Mouse (Mus musculus) limb, embryonic 14.5 days (tissue): ENCODE measurements around the gene Ywhab. TPM values are rescaled to one million over a fixed set of nuclear protein-coding genes. Genes with fewer than 3 reads are reported as not detected.

Experiments
- ATAC-seq: fragments of 200-750 bp; cut with Nextera tagmentation; 2 replicates; pipeline ENCODE4 v1.8.0; 2017; ENCODE audit warnings: low read depth, moderate number of reproducible peaks, moderate TSS enrichment; ENCODE audit not compliant: low FRiP score
- DNase-seq: peaks from one replicate; pipeline ENCODE4 v3.0.0-alpha.2; 2015; ENCODE audit warnings: low spot score
- H3K27ac ChIP-seq: fragments of 300-500 bp; sonication (generic); replicated peaks from 2 replicates; pipeline ENCODE4 v1.5.1; 2014; ENCODE audit warnings: low read depth, mild to moderate bottlenecking, low read length, moderate library complexity, mixed read lengths
- H3K27me3 ChIP-seq: fragments of 300-500 bp; sonication (generic); 2 replicates; pipeline ENCODE4 v1.6.1; 2014; ENCODE audit warnings: low read length, mixed read lengths; ENCODE audit not compliant: control insufficient read depth, insufficient read depth
- H3K36me3 ChIP-seq: fragments of 300-500 bp; sonication (generic); 2 replicates; pipeline ENCODE4 v1.6.1; 2014; ENCODE audit warnings: mild to moderate bottlenecking, low read length, moderate library complexity, mixed read lengths; ENCODE audit not compliant: control insufficient read depth, insufficient read depth
- H3K4me1 ChIP-seq: fragments of 300-500 bp; sonication (generic); 2 replicates; pipeline ENCODE4 v1.6.1; 2014; ENCODE audit warnings: antibody characterized with exemption, low read length, mixed read lengths; ENCODE audit not compliant: control insufficient read depth, insufficient read depth
- H3K4me2 ChIP-seq: fragments of 300-500 bp; sonication (generic); replicated peaks from 2 replicates; pipeline ENCODE4 v1.6.1; 2014; ENCODE audit warnings: low read depth, mild to moderate bottlenecking, low read length, moderate library complexity; ENCODE audit not compliant: severe bottlenecking
- H3K4me3 ChIP-seq: fragments of 300-500 bp; sonication (generic); replicated peaks from 2 replicates; pipeline ENCODE4 v1.5.1; 2014; ENCODE audit warnings: low read length
- H3K9ac ChIP-seq: fragments of 300-500 bp; sonication (generic); 2 replicates; pipeline ENCODE4 v1.6.1; 2014; ENCODE audit warnings: mild to moderate bottlenecking, low read depth, low read length, moderate library complexity; ENCODE audit not compliant: severe bottlenecking
- H3K9me3 ChIP-seq: fragments of 300-500 bp; sonication (generic); 2 replicates; pipeline ENCODE4 v1.6.1; 2016; ENCODE audit warnings: low read length; ENCODE audit not compliant: control insufficient read depth
- POLR2A ChIP-seq: fragments of 200-500 bp; IDR thresholded peaks from 2 replicates; pipeline ENCODE4 v1.8.0; 2012; ENCODE audit warnings: inconsistent platforms, mild to moderate bottlenecking, moderate library complexity, borderline replicate concordance; ENCODE audit not compliant: insufficient read depth, insufficient read length; ENCODE audit errors: extremely low read depth
- WGBS: fragments of 180-500 bp; shearing (Covaris S2); extraction: QIAGEN DNeasy Blood & Tissue Kit; methylation state at CpG from one replicate; pipeline ENCODE4 v1.1.7; 2014; 5-methylcytosine and 5-hydroxymethylcytosine counted together
- polyA plus RNA-seq, 2 experiments: library from polyadenylated mRNA; depleted of rRNA in 1 of 2; stranded (reverse) in 1 of 2; unstranded in 1 of 2; fragments of >200 nt; fragmentation: Nextera tagmentation in 1 of 2; extraction: Ambion mirVana in 1 of 2; gene quantifications; 2 replicates each; pipeline versions ENCODE4 v1.2.1 to v1.2.3; 2012 to 2014

The Ywhab gene
- polyA plus RNA-seq, 2 experiments: 126 to 277 TPM

DNA sequence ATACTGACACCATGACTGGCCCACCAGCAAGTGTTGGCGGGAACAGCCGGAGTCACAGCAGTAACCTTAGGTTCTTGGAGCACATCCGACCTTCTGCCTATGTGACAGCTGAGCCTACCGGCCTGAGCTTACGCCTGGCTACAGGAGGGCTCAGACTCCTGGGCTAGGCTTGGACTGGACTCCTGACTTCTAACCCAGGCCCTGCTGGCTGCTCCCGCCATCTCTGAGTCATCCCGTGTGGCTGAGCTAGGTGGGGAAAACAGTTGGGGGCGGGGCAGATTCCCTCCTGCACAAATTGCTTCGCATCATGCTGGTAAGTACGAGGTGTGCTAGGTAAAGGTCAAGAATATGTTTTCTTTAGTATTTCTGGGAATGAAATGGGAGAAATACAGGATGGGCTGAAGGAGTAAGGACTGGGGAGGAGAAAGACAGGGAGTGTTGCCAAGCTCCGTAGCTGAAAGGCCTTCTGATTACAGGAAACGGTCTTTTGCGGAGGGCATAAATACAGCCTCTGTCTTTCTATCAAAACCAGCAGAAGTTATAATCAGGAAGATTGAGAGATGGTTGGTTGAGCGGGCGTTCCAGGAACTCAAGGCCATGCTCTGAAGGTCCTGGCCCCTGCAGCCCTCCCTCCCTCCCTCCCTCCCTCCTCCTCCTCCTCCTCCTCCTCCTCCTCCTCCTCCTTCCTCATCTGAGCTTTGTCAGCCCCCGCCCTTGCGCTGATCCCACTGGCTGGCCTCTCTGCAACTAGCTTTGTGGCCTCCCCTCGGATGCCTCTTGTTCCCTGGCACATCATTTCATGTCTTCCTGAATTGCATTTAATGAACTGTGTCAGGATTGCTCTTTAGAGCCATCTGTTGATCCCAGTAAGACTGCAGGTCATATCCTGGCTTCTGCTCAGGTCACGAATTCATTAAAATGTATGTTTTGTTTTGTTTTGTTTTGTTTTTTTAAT is 29.9 kb upstream of the Ywhab start:
- H3K4me1 ChIP-seq: no peaks in the 10 kb centered on the region
- no peak overlapping the region for H3K4me2 ChIP-seq
- no peaks in the 10 kb centered on the region for H3K36me3 ChIP-seq
- H3K27me3 ChIP-seq: no peaks in the 10 kb centered on the region
- TF ChIP-seq POLR2A: no peak
- H3K4me3 ChIP-seq: no peak overlapping the region
- H3K9ac ChIP-seq: no peak overlapping the region
- no peak overlapping the region for H3K27ac ChIP-seq
- ATAC-seq: no peak
- DNase-seq: no peak
- no peaks in the 10 kb centered on the region for H3K9me3 ChIP-seq
- WGBS: 65% methylated on average over 19 of the region's 19 CpGs

GRCm38 (mm10) chr2:163965706-163966105 is 29.1 kb upstream of the Ywhab start:
- no peak for DNase-seq
- Histone ChIP-seq H3K9ac (no peak overlapping the region), H3K36me3 (no peaks in the 10 kb centered on the region), H3K27ac (no peak overlapping the region), H3K4me3 (no peak overlapping the region), H3K4me1 (no peaks in the 10 kb centered on the region), H3K27me3 (no peaks in the 10 kb centered on the region), H3K9me3 (no peaks in the 10 kb centered on the region), H3K4me2 (no peak overlapping the region)
- no peak for TF ChIP-seq POLR2A
- 71% methylated on average over 7 of the region's 7 CpGs for WGBS
- ATAC-seq: no peak

DNA sequence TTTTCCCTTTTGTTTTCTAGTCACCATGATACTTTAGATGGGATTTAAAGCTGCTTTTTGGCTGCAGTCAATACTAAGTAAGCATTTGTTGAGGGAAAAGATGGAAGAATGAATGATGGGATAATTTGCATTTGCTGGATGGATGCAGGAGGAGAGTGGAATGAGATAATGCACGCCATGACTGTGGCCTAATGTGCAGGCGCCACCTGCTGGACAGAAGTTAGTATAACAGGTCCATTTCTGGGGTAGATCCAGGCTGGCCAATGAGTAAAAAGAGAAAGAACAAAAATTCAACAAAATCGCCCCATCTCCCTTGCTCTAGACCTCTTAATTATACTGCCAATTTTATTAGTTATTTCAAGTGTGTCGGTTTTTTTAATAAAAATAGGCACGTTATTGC is 26.2 kb upstream of the Ywhab start:
- Histone ChIP-seq H3K36me3 (no peaks in the 10 kb centered on the region), H3K4me2 (no peak overlapping the region), H3K9me3 (no peaks in the 10 kb centered on the region), H3K27me3 (no peaks in the 10 kb centered on the region), H3K4me1 (no peaks in the 10 kb centered on the region), H3K27ac (no peak overlapping the region), H3K4me3 (no peak overlapping the region), H3K9ac (no peak overlapping the region)
- ATAC-seq (no peak), DNase-seq (peak; percentile 65)
- TF ChIP-seq POLR2A: no peak
- WGBS: 2% methylated on average over 5 of the region's 5 CpGs

GRCm38 (mm10) chr2:163970326-163970725 is 24.4 kb upstream of the Ywhab start:
- no peak overlapping the region for H3K4me2 ChIP-seq
- no peak for TF ChIP-seq POLR2A

GRCm38 (mm10) chr2:163974056-163974455 is 20.7 kb upstream of the Ywhab start:
- WGBS: 87% methylated on average over 2 of the region's 2 CpGs

More at GRCm38 (mm10) chr2:163970326-163970725, 24.4 kb upstream of the Ywhab start:
- Histone ChIP-seq H3K27me3 (no peaks in the 10 kb centered on the region), H3K4me1 (no peaks in the 10 kb centered on the region), H3K36me3 (no peaks in the 10 kb centered on the region), H3K9ac (no peak overlapping the region), H3K27ac (no peak overlapping the region), H3K9me3 (no peaks in the 10 kb centered on the region), H3K4me3 (no peak overlapping the region)
- ATAC-seq (no peak), DNase-seq (no peak)
- WGBS: 51% methylated on average over 3 of the region's 3 CpGs

More at GRCm38 (mm10) chr2:163974056-163974455, 20.7 kb upstream of the Ywhab start:
- Histone ChIP-seq H3K9me3 (no peaks in the 10 kb centered on the region), H3K27me3 (no peaks in the 10 kb centered on the region), H3K4me2 (no peak overlapping the region), H3K4me1 (no peaks in the 10 kb centered on the region), H3K4me3 (no peak overlapping the region), H3K9ac (no peak overlapping the region), H3K36me3 (no peaks in the 10 kb centered on the region), H3K27ac (no peak overlapping the region)
- ATAC-seq: no peak
- TF ChIP-seq POLR2A: no peak
- no peak for DNase-seq
